Mouse (Mus musculus): Measurements from ENCODE around the gene Flt4. TPM values are rescaled to one million over a fixed set of nuclear protein-coding genes. Genes with fewer than 3 reads are reported as not detected.

The Flt4 gene
- total and polyA plus RNA-seq, 2 experiments from 2014 or later = 3.3 to 13.6 TPM

- no peak overlapping the region for H3K4me2 ChIP-seq (ENCODE audit: low read depth, low read length)
- TF ChIP-seq CTCF (IDR thresholded peaks at IDR 0.05; ENCODE audit: low read depth) (no peak), EP300 (IDR thresholded peaks at IDR 0.05; ENCODE audit: low read depth) (no peak)
- H3K4me3 ChIP-seq (ENCODE audit: low read depth, low read length) = no peak overlapping the region
- no peak overlapping the region for H3K27ac ChIP-seq (ENCODE audit: low read depth)
- H3K4me1 ChIP-seq (ENCODE audit: control insufficient read depth, insufficient read depth) = peaks cover 23% of the 10 kb centered on the region
- DNase-seq (ENCODE audit: low spot score) (no peak), ATAC-seq (ENCODE audit: insufficient read depth, low read depth) (no peak)
- H3K36me3 ChIP-seq (replicated peaks; ENCODE audit: control insufficient read depth, insufficient read depth, low read length) = no peaks in the 10 kb centered on the region
- H3K9me3 ChIP-seq (replicated peaks; ENCODE audit: control insufficient read depth, low read length) = no peaks in the 10 kb centered on the region
- H3K9ac ChIP-seq (replicated peaks; ENCODE audit: low read depth, low read length) = no peak overlapping the region
- 93% methylated on average over 5 of the region's 5 CpGs for WGBS
- no peaks in the 10 kb centered on the region for H3K27me3 ChIP-seq (ENCODE audit: control insufficient read depth, insufficient read depth, low read length)
These were observed 45.6 kb downstream of the Flt4 start for GRCm38 (mm10) chr11:49654651-49655050.

- no peaks in the 10 kb centered on the region for H3K27me3 ChIP-seq (ENCODE audit: control insufficient read depth, insufficient read depth, low read length)
- H3K4me1 ChIP-seq (ENCODE audit: control insufficient read depth, insufficient read depth) = peaks cover 23% of the 10 kb centered on the region
- no peaks in the 10 kb centered on the region for H3K36me3 ChIP-seq (replicated peaks; ENCODE audit: control insufficient read depth, insufficient read depth, low read length)
- no peak overlapping the region for H3K4me2 ChIP-seq (ENCODE audit: low read depth, low read length)
- H3K4me3 ChIP-seq (ENCODE audit: low read depth, low read length) = no peak overlapping the region
- ATAC-seq (ENCODE audit: insufficient read depth, low read depth) (no peak), DNase-seq (ENCODE audit: low spot score) (no peak)
- no peaks in the 10 kb centered on the region for H3K9me3 ChIP-seq (replicated peaks; ENCODE audit: control insufficient read depth, low read length)
- H3K9ac ChIP-seq (replicated peaks; ENCODE audit: low read depth, low read length) = no peak overlapping the region
- no peak overlapping the region for H3K27ac ChIP-seq (ENCODE audit: low read depth)
- TF ChIP-seq EP300 (IDR thresholded peaks at IDR 0.05; ENCODE audit: low read depth) (no peak), CTCF (IDR thresholded peaks at IDR 0.05; ENCODE audit: low read depth) (no peak)
These were observed 46.4 kb downstream of the Flt4 start for GRCm38 (mm10) chr11:49655501-49655900.

GRCm38 (mm10) chr11:49658065-49658464, 49.0 kb downstream of the Flt4 start:
- H3K27me3 ChIP-seq (ENCODE audit: control insufficient read depth, insufficient read depth, low read length) = no peaks in the 10 kb centered on the region
- DNase-seq (ENCODE audit: low spot score) = peak; percentile 31
- no peak for TF ChIP-seq CTCF (IDR thresholded peaks at IDR 0.05; ENCODE audit: low read depth)
- no peak for TF ChIP-seq EP300 (IDR thresholded peaks at IDR 0.05; ENCODE audit: low read depth)
- peak overlapping the region; percentile 84 for H3K27ac ChIP-seq (ENCODE audit: low read depth)
- 47% methylated on average over 4 of the region's 4 CpGs for WGBS
- peaks cover 17% of the 10 kb centered on the region for H3K4me1 ChIP-seq (ENCODE audit: control insufficient read depth, insufficient read depth)
- H3K36me3 ChIP-seq (replicated peaks; ENCODE audit: control insufficient read depth, insufficient read depth, low read length) = no peaks in the 10 kb centered on the region
- H3K9ac ChIP-seq (replicated peaks; ENCODE audit: low read depth, low read length) = no peak overlapping the region
- no peaks in the 10 kb centered on the region for H3K9me3 ChIP-seq (replicated peaks; ENCODE audit: control insufficient read depth, low read length)
- no peak overlapping the region for H3K4me3 ChIP-seq (ENCODE audit: low read depth, low read length)
- no peak overlapping the region for H3K4me2 ChIP-seq (ENCODE audit: low read depth, low read length)
- peak; percentile 18; the same call in 1 of the 2 replicates for ATAC-seq (ENCODE audit: insufficient read depth, low read depth)

- no peak for TF ChIP-seq EP300 (IDR thresholded peaks at IDR 0.05; ENCODE audit: low read depth)
- no peak for TF ChIP-seq CTCF (IDR thresholded peaks at IDR 0.05; ENCODE audit: low read depth)
- 23% methylated on average over 10 of the region's 10 CpGs for WGBS
- ATAC-seq (ENCODE audit: insufficient read depth, low read depth) (peak; percentile 78), DNase-seq (ENCODE audit: low spot score) (peak; percentile 59)
- Histone ChIP-seq H3K36me3 (replicated peaks; ENCODE audit: control insufficient read depth, insufficient read depth, low read length) (no peaks in the 10 kb centered on the region), H3K4me1 (ENCODE audit: control insufficient read depth, insufficient read depth) (peaks cover 17% of the 10 kb centered on the region), H3K9ac (replicated peaks; ENCODE audit: low read depth, low read length) (no peak overlapping the region), H3K27ac (ENCODE audit: low read depth) (peak overlapping the region; percentile 84), H3K27me3 (ENCODE audit: control insufficient read depth, insufficient read depth, low read length) (no peaks in the 10 kb centered on the region), H3K9me3 (replicated peaks; ENCODE audit: control insufficient read depth, low read length) (no peaks in the 10 kb centered on the region), H3K4me2 (ENCODE audit: low read depth, low read length) (no peak overlapping the region), H3K4me3 (ENCODE audit: low read depth, low read length) (no peak overlapping the region)
These were observed 49.9 kb downstream of the Flt4 start for GRCm38 (mm10) chr11:49658791-49659469.

- no peak overlapping the region for H3K9ac ChIP-seq (replicated peaks; ENCODE audit: low read depth, low read length)
- no peaks in the 10 kb centered on the region for H3K27me3 ChIP-seq (ENCODE audit: control insufficient read depth, insufficient read depth, low read length)
- WGBS = 68% methylated on average over 7 of the region's 7 CpGs
- H3K36me3 ChIP-seq (replicated peaks; ENCODE audit: control insufficient read depth, insufficient read depth, low read length) = no peaks in the 10 kb centered on the region
- peak overlapping the region; percentile 84 for H3K27ac ChIP-seq (ENCODE audit: low read depth)
- no peak overlapping the region for H3K4me2 ChIP-seq (ENCODE audit: low read depth, low read length)
- no peak overlapping the region for H3K4me3 ChIP-seq (ENCODE audit: low read depth, low read length)
- no peak for DNase-seq (ENCODE audit: low spot score)
- H3K9me3 ChIP-seq (replicated peaks; ENCODE audit: control insufficient read depth, low read length) = no peaks in the 10 kb centered on the region
- no peak for ATAC-seq (ENCODE audit: insufficient read depth, low read depth)
- H3K4me1 ChIP-seq (ENCODE audit: control insufficient read depth, insufficient read depth) = peaks cover 17% of the 10 kb centered on the region
- TF ChIP-seq CTCF (IDR thresholded peaks at IDR 0.05; ENCODE audit: low read depth) (no peak), EP300 (IDR thresholded peaks at IDR 0.05; ENCODE audit: low read depth) (no peak)
These were observed 50.4 kb downstream of the Flt4 start for GRCm38 (mm10) chr11:49659470-49659799.

GRCm38 (mm10) chr11:49662292-49662780, 53.3 kb downstream of the Flt4 start:
- 56% methylated on average over 15 of the region's 15 CpGs for WGBS
- H3K4me1 ChIP-seq (ENCODE audit: control insufficient read depth, insufficient read depth) = peaks cover 17% of the 10 kb centered on the region
- no peaks in the 10 kb centered on the region for H3K9me3 ChIP-seq (replicated peaks; ENCODE audit: control insufficient read depth, low read length)
- ATAC-seq (ENCODE audit: insufficient read depth, low read depth) (no peak), DNase-seq (ENCODE audit: low spot score) (no peak)
- no peak overlapping the region for H3K4me3 ChIP-seq (ENCODE audit: low read depth, low read length)
- no peak overlapping the region for H3K9ac ChIP-seq (replicated peaks; ENCODE audit: low read depth, low read length)
- TF ChIP-seq CTCF (IDR thresholded peaks at IDR 0.05; ENCODE audit: low read depth) (no peak), EP300 (IDR thresholded peaks at IDR 0.05; ENCODE audit: low read depth) (no peak)
- no peak overlapping the region for H3K27ac ChIP-seq (ENCODE audit: low read depth)
- no peaks in the 10 kb centered on the region for H3K27me3 ChIP-seq (ENCODE audit: control insufficient read depth, insufficient read depth, low read length)
- H3K36me3 ChIP-seq (replicated peaks; ENCODE audit: control insufficient read depth, insufficient read depth, low read length) = no peaks in the 10 kb centered on the region
- no peak overlapping the region for H3K4me2 ChIP-seq (ENCODE audit: low read depth, low read length)
